9 mouse cellular contexts compared by ENCODE assay signal in genomic region chr14:31790797-31791196, GRCm38 (mm10). TPM values are rescaled to one million over a fixed set of nuclear protein-coding genes. Genes with fewer than 3 reads are reported as not detected.
DNase-seq lines count a peak whose midpoint lies in the region; ATAC-seq and TF ChIP-seq lines count a peak whose summit lies in the region.
"Had no signal": no experiment of that assay in that cellular context is flagged by ENCODE, and none has a peak within 500 bp of the region (broad histone marks: within the 10 kb centered on the region; RNA-seq: fewer than 3 reads in every experiment).

No protein-coding gene starts in this region.

- TF ChIP-seq EP300 in CH12.LX (IDR thresholded peaks at IDR 0.05; ENCODE audit: low read length) = no peak

- H3K4me3 ChIP-seq in kidney, adult 2 months (ENCODE audit: insufficient read depth, low read depth, low read length) = no peak overlapping the region
- H3K4me3 ChIP-seq in kidney, embryonic 14.5 days (ENCODE audit: low read length) = no peak overlapping the region
- H3K4me3 ChIP-seq in CH12.LX (replicated peaks in 1 of 3; ENCODE audit: low read depth in 2 of 3, low read length in 2 of 3, poor library complexity in 1 of 3) = no peak overlapping the region
- no peak overlapping the region for H3K4me3 ChIP-seq in embryonic facial prominence, embryonic 14.5 days (ENCODE audit: low read depth, low read length)
- H3K4me3 ChIP-seq in neural tube, embryonic 15.5 days (replicated peaks) = no peak overlapping the region
- H3K4me3 ChIP-seq in hindbrain, embryonic 13.5 days = no peak overlapping the region

- no peak overlapping the region for H3K27ac ChIP-seq in kidney, adult 2 months (ENCODE audit: insufficient read depth, low read depth, low read length)
- no peak overlapping the region for H3K27ac ChIP-seq in kidney, embryonic 14.5 days (ENCODE audit: low read depth, low read length)
- no peak overlapping the region for H3K27ac ChIP-seq in CH12.LX (ENCODE audit: insufficient read depth, low read depth)
- H3K27ac ChIP-seq in embryonic facial prominence, embryonic 14.5 days (replicated peaks; ENCODE audit: low read depth, low read length) = no peak overlapping the region
- no peak overlapping the region for H3K27ac ChIP-seq in neural tube, embryonic 15.5 days (replicated peaks)
- H3K27ac ChIP-seq in hindbrain, embryonic 13.5 days = no peak overlapping the region
- H3K27ac ChIP-seq: macrophage had no signal

- TF ChIP-seq CTCF in kidney, adult 2 months (conservative IDR thresholded peaks at IDR 0.05; ENCODE audit: insufficient read depth, insufficient read length, low read depth, low read length) = no peak
- TF ChIP-seq CTCF in CH12.LX (conservative IDR thresholded peaks at IDR 0.05 in 1 of 2, IDR thresholded peaks at IDR 0.05 in 1 of 2; ENCODE audit: low read depth in 2 of 2, low read length in 2 of 2) = peak; percentile 28 to 84

- no peak overlapping the region for H3K4me2 ChIP-seq in kidney, embryonic 14.5 days (replicated peaks; ENCODE audit: low read depth, low read length)
- H3K4me2 ChIP-seq in CH12.LX (ENCODE audit: insufficient read depth, low read depth, poor library complexity, severe bottlenecking) = no peak overlapping the region
- H3K4me2 ChIP-seq in embryonic facial prominence, embryonic 14.5 days (ENCODE audit: low read depth, low read length) = no peak overlapping the region
- H3K4me2 ChIP-seq in neural tube, embryonic 15.5 days = no peak overlapping the region
- no peak overlapping the region for H3K4me2 ChIP-seq in hindbrain, embryonic 13.5 days

- ATAC-seq in kidney, embryonic 14.5 days (ENCODE audit: low FRiP score, low TSS enrichment) = no peak
- ATAC-seq in embryonic facial prominence, embryonic 14.5 days (ENCODE audit: low read depth) = no peak
- ATAC-seq in neural tube, embryonic 15.5 days (ENCODE audit: low FRiP score) = no peak
- no peak for ATAC-seq in hindbrain, embryonic 13.5 days (ENCODE audit: low FRiP score)

- no peaks in the 10 kb centered on the region for H3K79me2 ChIP-seq in CH12.LX (replicated peaks; ENCODE audit: control insufficient read depth, extremely low read depth, insufficient read depth, poor library complexity, severe bottlenecking)

- dilution Hi-C loops in CH12.LX (cut with MboI; ENCODE audit: extremely low pct_ligation_motif_present, extremely low pct_unique_long_range_greater_than_20kb, low sequenced_read_pairs) = no loop called here

- no peaks in the 10 kb centered on the region for H3K27me3 ChIP-seq in kidney, adult 2 months (replicated peaks; ENCODE audit: control insufficient read depth, insufficient read depth, low read length)
- H3K27me3 ChIP-seq in kidney, embryonic 14.5 days (ENCODE audit: control insufficient read depth, insufficient read depth, low read length) = no peaks in the 10 kb centered on the region
- H3K27me3 ChIP-seq in CH12.LX (replicated peaks) = no peaks in the 10 kb centered on the region
- H3K27me3 ChIP-seq in embryonic facial prominence, embryonic 14.5 days (replicated peaks; ENCODE audit: control insufficient read depth, insufficient read depth, low read length) = no peaks in the 10 kb centered on the region
- no peaks in the 10 kb centered on the region for H3K27me3 ChIP-seq in neural tube, embryonic 15.5 days (replicated peaks)
- no peaks in the 10 kb centered on the region for H3K27me3 ChIP-seq in hindbrain, embryonic 13.5 days

- peak; percentile 89 for TF ChIP-seq RAD21 in CH12.LX (IDR thresholded peaks at IDR 0.05; ENCODE audit: low read depth, low read length)

- no peak for TF ChIP-seq POLR2A in kidney, adult 2 months (IDR thresholded peaks at IDR 0.05; ENCODE audit: low read depth, low read length)
- TF ChIP-seq POLR2A in CH12.LX (IDR thresholded peaks at IDR 0.05; ENCODE audit: low read depth, low read length) = no peak

- H3K9me3 ChIP-seq in kidney, embryonic 14.5 days (ENCODE audit: control insufficient read depth, low read length) = no peaks in the 10 kb centered on the region
- H3K9me3 ChIP-seq in CH12.LX (replicated peaks; ENCODE audit: low read length) = no peaks in the 10 kb centered on the region
- no peaks in the 10 kb centered on the region for H3K9me3 ChIP-seq in embryonic facial prominence, embryonic 14.5 days (ENCODE audit: control insufficient read depth, low read length)
- H3K9me3 ChIP-seq in neural tube, embryonic 15.5 days (replicated peaks) = no peaks in the 10 kb centered on the region
- H3K9me3 ChIP-seq in hindbrain, embryonic 13.5 days = no peaks in the 10 kb centered on the region

- in situ Hi-C loops in CH12.LX (cut with MboI; ENCODE audit: low pct_ligation_motif_present, low pct_unique_long_range_greater_than_20kb, low sequenced_read_pairs) = loop anchor here (5.0 kb wide), 1 partner anchor 297 kb away; the partner anchor contains the start of genes Dph3 and Oxnad1

- WGBS in kidney, adult 2 months = 42% methylated on average over 1 of the region's 1 CpGs
- 70% methylated on average over 1 of the region's 1 CpGs for WGBS in kidney, embryonic 14.5 days
- 65% methylated on average over 1 of the region's 1 CpGs for WGBS in embryonic facial prominence, embryonic 14.5 days
- WGBS in neural tube, embryonic 15.5 days = 55% methylated on average over 1 of the region's 1 CpGs
- WGBS in hindbrain, embryonic 13.5 days = 69% methylated on average over 1 of the region's 1 CpGs

- H3K4me1 ChIP-seq in kidney, adult 2 months (ENCODE audit: control insufficient read depth, insufficient read depth, low read length) = peaks cover 2% of the 10 kb centered on the region; the same call in 1 of the 2 replicates
- H3K4me1 ChIP-seq in kidney, embryonic 14.5 days (ENCODE audit: control insufficient read depth, insufficient read depth, low read length) = no peaks in the 10 kb centered on the region
- peaks cover 0 to 15% of the 10 kb centered on the region in 2 experiments; a peak in 1 of 4 replicates for H3K4me1 ChIP-seq in CH12.LX (ENCODE audit: control insufficient read depth in 1 of 2, insufficient read depth in 2 of 2)
- H3K4me1 ChIP-seq in embryonic facial prominence, embryonic 14.5 days (ENCODE audit: control insufficient read depth, insufficient read depth, low read length) = no peaks in the 10 kb centered on the region; the same call in 1 of the 2 replicates
- peaks cover 10% of the 10 kb centered on the region for H3K4me1 ChIP-seq in neural tube, embryonic 15.5 days
- H3K4me1 ChIP-seq in hindbrain, embryonic 13.5 days (replicated peaks) = 0 out of 2 replicates have a peak, but pooled peaks cover 4% of the 10 kb centered on the region

- H3K9ac ChIP-seq in kidney, embryonic 14.5 days (ENCODE audit: low read depth, low read length) = no peak overlapping the region
- no peak overlapping the region for H3K9ac ChIP-seq in CH12.LX (ENCODE audit: insufficient read depth, low read depth)
- no peak overlapping the region for H3K9ac ChIP-seq in embryonic facial prominence, embryonic 14.5 days (ENCODE audit: low read depth, low read length)
- no peak overlapping the region for H3K9ac ChIP-seq in neural tube, embryonic 15.5 days (replicated peaks)
- no peak overlapping the region for H3K9ac ChIP-seq in hindbrain, embryonic 13.5 days

- peak; percentile 49 for DNase-seq in kidney, adult 2 months
- peak; percentile 76 for DNase-seq in 3T3-L1 (ENCODE audit: low read depth, low spot score)
- peak; percentile 44 for DNase-seq in CH12.LX (ENCODE audit: extremely low read depth)
- peak; percentile 62 for DNase-seq in embryonic facial prominence, embryonic 14.5 days (ENCODE audit: low spot score)
- DNase-seq in urinary bladder, postnatal 10 days (ENCODE audit: low spot score) = no peak

- no peaks in the 10 kb centered on the region for H3K36me3 ChIP-seq in kidney, adult 2 months (ENCODE audit: control insufficient read depth, insufficient read depth, low read length)
- no peaks in the 10 kb centered on the region for H3K36me3 ChIP-seq in kidney, embryonic 14.5 days (ENCODE audit: control insufficient read depth, insufficient read depth, low read length)
- no peaks in the 10 kb centered on the region for H3K36me3 ChIP-seq in CH12.LX (replicated peaks in 1 of 2; ENCODE audit: control insufficient read depth in 1 of 2, insufficient read depth in 1 of 2, low read length in 1 of 2)
- no peaks in the 10 kb centered on the region for H3K36me3 ChIP-seq in embryonic facial prominence, embryonic 14.5 days (ENCODE audit: control insufficient read depth, insufficient read depth, low read length)
- no peaks in the 10 kb centered on the region for H3K36me3 ChIP-seq in neural tube, embryonic 15.5 days
- H3K36me3 ChIP-seq in hindbrain, embryonic 13.5 days = no peaks in the 10 kb centered on the region

TF ChIP-seq in CH12.LX, 34 proteins besides CTCF, POLR2A, EP300 and RAD21:
- TF ChIP-seq ZNF384 (IDR thresholded peaks at IDR 0.05; ENCODE audit: low read depth, low read length) = peak; percentile 97
- no peak for TF ChIP-seq IRF4 (IDR thresholded peaks at IDR 0.05; ENCODE audit: low read depth, low read length)
- TF ChIP-seq USF1 (IDR thresholded peaks at IDR 0.05; ENCODE audit: low read depth, low read length) = no peak
- TF ChIP-seq GABPA (IDR thresholded peaks at IDR 0.05; ENCODE audit: insufficient replicate concordance, low read depth, low read length) = no peak
- TF ChIP-seq SMC3 (IDR thresholded peaks at IDR 0.05; ENCODE audit: low read depth, low read length) = peak; percentile 84
- TF ChIP-seq TBP (conservative IDR thresholded peaks at IDR 0.05; ENCODE audit: low read depth, low read length) = no peak
- no peak for TF ChIP-seq ZKSCAN1 (IDR thresholded peaks at IDR 0.05; ENCODE audit: borderline replicate concordance, low read depth, low read length)
- TF ChIP-seq MYC (IDR thresholded peaks at IDR 0.05; ENCODE audit: low read depth, low read length) = no peak
- no peak for TF ChIP-seq NELFE (IDR thresholded peaks at IDR 0.05; ENCODE audit: low read depth, low read length)
- TF ChIP-seq KAT2A (IDR thresholded peaks at IDR 0.05; ENCODE audit: insufficient replicate concordance, low read length) = no peak
- no peak for TF ChIP-seq CHD2 (IDR thresholded peaks at IDR 0.05; ENCODE audit: low read length)
- TF ChIP-seq ZC3H11A (IDR thresholded peaks at IDR 0.05; ENCODE audit: low read depth, low read length) = peak; percentile 57

RNA-seq across cellular contexts. Expression of gene Ankrd28, which starts 39.7 kb away (rescaled TPM):
- polyA plus RNA-seq in kidney, adult 2 months (2012; rRNA removed) = 7.0 and 7.5 TPM in 2 replicates
- polyA plus RNA-seq in kidney, embryonic 14.5 days (2014; fragmentation: Nextera tagmentation; extraction: Ambion mirVana) = 5.9 and 11.0 TPM in 2 replicates
- total RNA-seq in CH12.LX (2012; rRNA removed) (7.3 and 8.6 TPM in 2 replicates), CH12.LX (2014; rRNA removed) (14.3 and 14.9 TPM in 2 replicates)
- 15.0 and 16.0 TPM in 2 replicates for polyA plus RNA-seq in CH12.LX (2012; ENCODE audit: insufficient read length, low read depth)
- polyA plus RNA-seq in embryonic facial prominence, embryonic 14.5 days (2014; fragmentation: Nextera tagmentation; extraction: Ambion mirVana) = 11.9 and 13.2 TPM in 2 replicates
- 9.1 and 9.4 TPM in 2 replicates for polyA plus RNA-seq in neural tube, embryonic 15.5 days (2015; fragmentation: Nextera tagmentation; extraction: Ambion mirVana)
- polyA plus RNA-seq in hindbrain, embryonic 13.5 days (2015; fragmentation: Nextera tagmentation; extraction: Ambion mirVana) = 7.8 and 8.5 TPM in 2 replicates
